Mouse (Mus musculus) layer of hippocampus, adult 11-12 months (tissue): Measurements from ENCODE around the gene Slc34a2.

Source experiments
- DNase-seq: peaks from one replicate; pipeline ENCODE4 v3.0.0; 2022; ENCODE audit warnings: low spot score

Slc34a2 gene

GRCm38 (mm10) chr5:53110225-53110624 lies 72.3 kb downstream of the Slc34a2 start:
- DNase-seq, result no peak

DNA sequence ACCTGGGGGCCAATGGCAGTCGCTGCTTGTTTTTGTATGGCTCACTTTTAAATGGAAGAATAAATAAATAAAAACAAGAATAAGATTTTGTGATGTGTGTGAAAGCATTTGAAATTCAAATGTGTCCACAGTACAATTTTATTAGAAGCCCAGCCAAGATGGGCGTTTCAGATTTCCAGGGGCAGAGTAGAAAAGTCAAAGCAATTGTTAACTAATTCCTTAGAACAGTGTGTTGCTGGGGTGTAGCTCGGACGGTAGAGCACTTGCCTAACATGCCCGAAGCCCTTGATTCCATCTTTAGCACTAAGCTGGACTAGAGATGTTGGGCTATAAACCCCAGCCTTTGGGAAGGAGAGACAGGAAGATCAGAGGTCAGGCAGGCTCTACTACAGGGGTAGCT lies 73.2 kb downstream of the Slc34a2 start:
- DNase-seq, result no peak

DNA sequence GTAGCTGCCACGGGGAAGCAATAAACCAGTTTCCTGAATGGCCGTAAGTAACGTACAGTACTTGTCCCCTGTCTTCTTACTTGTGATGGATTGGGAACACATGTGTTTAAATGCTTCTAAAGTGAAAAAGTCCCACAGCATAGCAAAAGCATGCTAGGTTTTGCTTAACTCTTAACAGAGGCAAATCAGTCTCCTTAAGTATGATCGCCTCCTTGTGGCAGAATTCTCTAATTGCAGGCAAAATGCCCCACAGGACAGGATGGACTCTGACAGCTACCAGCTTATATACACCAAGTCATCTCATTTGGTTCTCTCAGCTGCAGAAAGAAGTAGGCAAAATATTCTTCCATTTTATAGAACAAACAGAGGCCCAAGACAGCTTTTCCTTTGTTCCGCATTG lies 75.1 kb downstream of the Slc34a2 start:
- no peak for DNase-seq

- no peak for DNase-seq
These were observed 76.9 kb downstream of the Slc34a2 start for GRCm38 (mm10) chr5:53114616-53115267.

DNA sequence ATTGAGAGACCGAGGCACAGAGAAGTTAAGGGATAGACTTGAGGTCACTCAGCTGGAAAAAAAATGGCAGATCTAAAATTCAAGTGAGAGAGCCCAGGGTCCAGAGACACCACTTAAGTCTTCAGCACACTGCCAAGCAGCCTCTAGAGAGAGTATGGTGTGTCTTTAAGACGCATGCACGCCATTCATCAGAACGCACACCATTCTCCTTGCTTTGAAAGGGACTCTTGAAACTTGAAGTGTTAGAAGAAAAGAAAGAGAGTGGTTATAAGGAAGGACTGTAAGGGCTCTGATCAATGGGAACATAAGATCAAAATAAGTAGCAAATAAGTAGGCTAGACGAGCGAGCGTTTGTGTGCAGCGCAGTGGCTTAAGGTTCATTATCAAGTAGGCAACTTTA lies 80.3 kb downstream of the Slc34a2 start:
- no peak for DNase-seq

DNA sequence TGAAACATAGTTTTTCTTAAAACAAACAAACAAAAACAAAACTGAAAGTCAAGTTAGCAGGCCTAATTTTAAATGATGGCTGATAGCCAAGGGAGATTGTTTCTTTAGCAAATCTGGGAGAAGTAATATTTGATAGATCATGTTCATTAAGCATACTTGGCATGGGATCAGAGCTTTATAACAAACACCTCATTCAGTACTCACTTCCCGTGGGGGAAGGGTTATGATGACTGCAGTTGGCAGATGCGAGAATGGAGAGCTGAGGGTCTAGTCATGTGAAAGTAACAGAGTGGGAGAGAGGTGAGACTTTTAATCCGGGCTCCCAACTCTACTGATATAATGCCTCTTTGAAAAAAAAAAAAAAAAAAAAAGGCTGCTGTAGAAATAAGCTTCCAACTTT lies 81.8 kb downstream of the Slc34a2 start:
- no peak for DNase-seq
